Mouse (Mus musculus) thymus, adult 2 months (tissue): ENCODE measurements around the gene Fzd7.

Source experiments
- CTCF ChIP-seq: fragments of 200-500 bp; IDR thresholded peaks from 2 replicates; pipeline ENCODE4 v1.5.1; 2012; ENCODE audit warnings: mild to moderate bottlenecking, control low read depth, low read length, moderate library complexity, borderline replicate concordance; ENCODE audit not compliant: control insufficient read depth, poor library complexity, insufficient read depth; ENCODE audit errors: extremely low read depth
- POLR2A ChIP-seq: fragments of 200-500 bp; IDR thresholded peaks from 2 replicates; pipeline ENCODE4 v1.6.1; 2012; ENCODE audit warnings: mild to moderate bottlenecking, low read length, control low read depth, moderate library complexity; ENCODE audit not compliant: control insufficient read depth, poor library complexity, insufficient read depth; ENCODE audit errors: extremely low read depth

GRCm38 (mm10) chr1:59445242-59445641 lies 37.0 kb upstream of the Fzd7 start:
- no peak for TF ChIP-seq CTCF
- TF ChIP-seq POLR2A = no peak
